Mouse (Mus musculus) retina, adult 2 months (tissue): ENCODE measurements around the gene Mtx3.
"Not testable (repeated sequence)": the region's sequence is repeated elsewhere in the genome, so short reads cannot be mapped to it uniquely, and the experiment has no call there.

Experiments
- DNase-seq: peaks from one replicate; pipeline ENCODE4 v3.0.0-alpha.2; 2012; ENCODE audit warnings: low read depth, low spot score

Gene Mtx3

DNA sequence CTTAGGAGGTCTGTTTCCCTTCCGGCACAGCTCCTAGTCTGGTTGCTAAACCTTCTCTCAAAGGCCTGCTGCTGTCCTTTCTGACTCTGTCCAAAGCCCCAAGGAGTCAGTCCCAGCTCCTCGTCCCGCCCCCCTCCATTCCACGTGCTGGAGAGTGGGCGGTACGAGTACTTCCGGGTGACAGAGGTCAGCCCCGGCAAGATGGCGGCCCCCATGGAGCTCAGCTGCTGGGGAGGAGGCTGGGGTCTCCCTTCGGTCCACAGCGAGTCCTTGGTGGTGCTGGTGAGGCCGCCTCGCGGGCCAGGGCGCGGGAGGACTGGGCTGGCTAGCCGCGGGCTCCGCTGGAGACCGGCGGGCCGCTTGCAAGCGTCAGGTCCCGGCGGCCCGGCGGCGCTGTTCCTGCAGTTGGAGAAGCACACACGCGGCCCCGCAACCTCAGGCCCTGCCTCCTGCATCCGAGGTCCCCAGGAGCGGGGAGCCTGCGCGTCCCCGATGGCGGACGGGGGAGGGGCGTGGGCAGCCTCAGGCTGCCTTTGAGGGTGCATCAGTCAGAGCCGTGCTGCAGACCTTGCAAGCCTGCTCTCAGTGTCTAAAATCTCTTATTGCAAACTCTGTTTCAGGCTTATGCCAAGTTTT is at the start of gene Mtx3:
TSS of gene Mtx3 (plus strand) at position 175 of the 636 bp plus-strand sequence.
- peak; percentile 71 for DNase-seq

DNA sequence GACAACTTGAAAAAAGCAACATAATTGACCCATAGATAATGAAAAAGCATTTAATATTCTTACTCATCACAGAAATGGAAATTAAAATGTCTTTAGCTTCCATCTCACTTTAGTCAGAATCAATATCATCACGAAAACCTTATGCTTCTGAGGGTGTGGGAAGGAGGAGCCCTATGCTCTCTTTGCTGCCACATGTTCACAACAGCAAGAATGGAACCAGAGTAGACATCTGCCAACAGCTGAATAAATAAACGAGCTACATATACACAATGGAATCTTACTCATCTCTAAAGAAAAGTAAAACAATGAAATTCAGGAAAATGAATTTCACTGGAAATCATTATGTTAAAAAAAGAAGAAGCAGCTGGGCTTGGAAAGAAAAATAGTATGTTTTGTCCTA is 45.7 kb upstream of the Mtx3 start:
- DNase-seq: no peak

GRCm38 (mm10) chr13:92799306-92799925 is 45.1 kb upstream of the Mtx3 start:
- no peak for DNase-seq

- DNase-seq: no peak
Observed at GRCm38 (mm10) chr13:92806785-92807184, 37.8 kb upstream of the Mtx3 start.

DNA sequence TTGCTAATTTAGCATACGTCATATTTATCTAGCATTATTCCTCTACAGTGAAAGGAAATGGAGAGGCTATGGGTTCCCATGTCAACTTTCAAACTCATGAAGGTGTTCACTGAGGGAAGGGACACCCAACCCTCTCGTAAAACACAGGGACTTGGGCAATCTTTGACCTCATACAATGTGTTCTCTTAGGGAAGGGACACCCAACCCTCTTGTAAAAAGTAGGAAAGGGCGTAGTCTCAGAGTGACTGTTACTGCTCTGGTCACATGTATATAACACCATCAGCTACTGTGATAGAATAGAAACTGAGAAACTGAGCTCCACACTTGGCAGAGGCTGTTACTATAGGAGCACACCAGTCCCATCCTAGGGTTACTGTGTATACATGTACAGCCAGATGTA is 36.7 kb upstream of the Mtx3 start:
- DNase-seq: no peak

GRCm38 (mm10) chr13:92810592-92810991 is 34.0 kb upstream of the Mtx3 start:
- DNase-seq: not testable (repeated sequence)

DNA sequence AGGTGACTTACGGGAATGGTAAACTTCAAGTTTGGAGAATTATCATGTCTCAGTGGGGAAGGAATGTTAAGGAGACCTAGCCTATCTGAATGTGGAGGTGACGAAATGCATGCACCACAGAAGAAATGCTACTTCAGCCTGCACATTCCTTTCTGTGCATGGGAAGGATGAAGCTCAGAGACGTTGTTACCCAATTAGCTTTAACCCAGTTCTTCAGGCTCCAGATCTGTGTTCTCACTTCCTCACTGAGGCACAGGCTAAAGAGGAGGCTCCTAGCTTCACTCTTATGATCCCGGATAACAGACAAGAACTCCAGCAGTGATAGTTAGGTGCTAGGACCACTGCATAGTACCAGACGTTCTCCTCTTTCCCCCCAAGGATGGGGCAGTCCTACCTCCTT is 28.2 kb upstream of the Mtx3 start:
- no peak for DNase-seq

- DNase-seq: no peak
Observed at GRCm38 (mm10) chr13:92817357-92817756, 27.2 kb upstream of the Mtx3 start.

DNA sequence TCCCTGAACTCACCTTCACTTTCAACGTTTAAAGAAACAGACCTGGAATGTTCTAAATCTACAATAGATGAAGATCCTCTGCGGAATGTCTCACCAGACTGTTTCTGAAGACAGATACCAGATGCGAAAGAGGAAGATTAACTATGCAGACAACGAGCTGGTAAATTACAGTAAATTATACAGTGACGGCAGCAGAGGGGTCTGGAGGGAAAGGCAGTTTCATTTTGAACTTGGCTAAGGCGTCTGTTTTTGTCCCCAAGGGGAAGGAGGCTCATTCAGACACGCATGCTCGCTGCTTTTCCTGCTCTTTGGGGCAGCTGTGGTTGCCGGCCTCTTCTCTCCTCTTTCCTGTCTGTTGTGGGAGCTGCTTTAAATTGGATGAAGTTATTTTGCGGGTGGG is 15.7 kb upstream of the Mtx3 start:
- no peak for DNase-seq

DNA sequence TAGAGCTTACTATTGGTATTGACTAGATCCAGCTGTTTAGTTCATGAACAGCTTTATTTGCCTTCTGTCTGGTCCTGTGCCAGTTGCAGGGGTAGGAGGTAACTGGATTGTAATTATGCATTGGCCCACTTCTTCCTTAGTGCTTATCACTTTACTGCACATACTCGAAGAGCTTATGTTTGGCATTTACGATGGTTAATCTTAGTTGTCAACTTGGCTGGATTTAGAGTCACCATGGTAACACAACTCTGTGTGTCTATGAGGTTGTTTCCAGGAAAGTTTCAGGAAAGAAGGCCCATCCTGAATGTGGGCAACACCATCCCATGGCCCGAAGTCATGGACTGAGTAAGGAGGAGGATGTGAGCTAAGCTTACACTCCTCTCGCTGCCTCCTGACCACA is 11.4 kb upstream of the Mtx3 start:
- no peak for DNase-seq

DNA sequence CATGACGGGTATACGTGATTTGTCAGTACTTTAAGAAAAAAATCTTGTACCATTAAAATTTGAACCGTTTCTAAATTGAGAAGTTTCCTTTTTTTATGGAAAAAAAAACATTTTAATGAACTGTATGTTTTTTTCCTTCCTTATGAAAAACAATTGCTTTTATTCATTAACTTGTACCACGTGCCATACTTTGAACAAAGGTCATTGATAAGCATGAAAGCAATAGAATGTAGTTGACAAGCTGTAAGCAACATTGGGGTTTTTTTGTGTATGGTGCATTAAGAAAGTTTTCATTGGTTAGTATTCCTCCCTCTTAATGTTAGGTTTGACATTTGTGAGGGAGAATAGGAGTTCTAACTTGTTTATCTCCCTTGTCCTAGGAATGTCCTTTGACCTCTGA is 1.9 kb downstream of the Mtx3 start:
- no peak for DNase-seq

DNA sequence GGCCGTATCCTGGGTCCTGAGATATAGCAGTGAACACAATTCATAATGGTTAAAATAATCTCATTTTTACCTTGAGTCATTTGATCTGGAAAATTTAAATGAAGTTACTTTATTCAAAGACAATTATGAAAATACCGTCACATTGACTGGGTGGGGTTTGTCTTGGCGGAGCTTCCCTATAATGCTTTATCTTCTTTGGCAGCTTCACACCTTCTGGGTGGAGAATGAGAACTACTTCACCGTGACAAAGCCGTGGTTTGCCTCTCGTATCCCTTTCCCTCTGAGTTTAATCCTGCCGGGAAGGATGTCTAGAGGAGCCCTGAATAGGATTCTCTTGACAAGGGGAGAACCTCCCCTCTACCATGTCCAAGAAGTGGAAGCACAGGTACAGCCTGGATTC is 2.8 kb downstream of the Mtx3 start:
- DNase-seq: no peak

- no peak for DNase-seq
Observed at GRCm38 (mm10) chr13:92848002-92848401, 3.4 kb downstream of the Mtx3 start.

- no peak for DNase-seq
Observed at GRCm38 (mm10) chr13:92855901-92856300, 11.3 kb downstream of the Mtx3 start.

- no peak for DNase-seq
Observed at GRCm38 (mm10) chr13:92858808-92859207, 14.2 kb downstream of the Mtx3 start.

GRCm38 (mm10) chr13:92859959-92860358 is 15.4 kb downstream of the Mtx3 start:
- no peak for DNase-seq

- no peak for DNase-seq
Observed at GRCm38 (mm10) chr13:92865358-92865757, 20.8 kb downstream of the Mtx3 start.

GRCm38 (mm10) chr13:92866680-92867079 is 22.1 kb downstream of the Mtx3 start:
- DNase-seq: no peak

DNA sequence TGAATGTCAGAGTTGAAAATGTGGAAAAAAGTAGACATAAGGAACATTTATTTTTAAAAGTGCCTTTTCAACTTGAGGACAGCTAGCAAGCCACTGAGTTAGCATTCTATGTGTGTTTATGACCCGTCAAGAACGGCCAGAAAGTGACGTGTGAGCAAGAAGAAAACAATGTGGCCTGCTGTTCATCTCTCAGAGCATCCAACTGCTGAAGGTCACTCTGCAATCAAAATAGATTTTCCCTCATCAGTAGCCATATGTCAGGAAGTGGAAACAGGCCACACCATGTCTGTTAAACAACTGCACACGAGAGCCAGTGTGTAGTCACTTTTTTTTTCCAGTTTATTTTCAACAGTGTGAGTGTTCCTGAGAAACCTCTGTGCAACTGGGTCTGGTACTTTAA is 35.0 kb downstream of the Mtx3 start:
- DNase-seq: no peak

GRCm38 (mm10) chr13:92879933-92880332 is 35.4 kb downstream of the Mtx3 start:
- DNase-seq: no peak

- no peak for DNase-seq
Observed at GRCm38 (mm10) chr13:92880589-92880988, 36.0 kb downstream of the Mtx3 start.

DNA sequence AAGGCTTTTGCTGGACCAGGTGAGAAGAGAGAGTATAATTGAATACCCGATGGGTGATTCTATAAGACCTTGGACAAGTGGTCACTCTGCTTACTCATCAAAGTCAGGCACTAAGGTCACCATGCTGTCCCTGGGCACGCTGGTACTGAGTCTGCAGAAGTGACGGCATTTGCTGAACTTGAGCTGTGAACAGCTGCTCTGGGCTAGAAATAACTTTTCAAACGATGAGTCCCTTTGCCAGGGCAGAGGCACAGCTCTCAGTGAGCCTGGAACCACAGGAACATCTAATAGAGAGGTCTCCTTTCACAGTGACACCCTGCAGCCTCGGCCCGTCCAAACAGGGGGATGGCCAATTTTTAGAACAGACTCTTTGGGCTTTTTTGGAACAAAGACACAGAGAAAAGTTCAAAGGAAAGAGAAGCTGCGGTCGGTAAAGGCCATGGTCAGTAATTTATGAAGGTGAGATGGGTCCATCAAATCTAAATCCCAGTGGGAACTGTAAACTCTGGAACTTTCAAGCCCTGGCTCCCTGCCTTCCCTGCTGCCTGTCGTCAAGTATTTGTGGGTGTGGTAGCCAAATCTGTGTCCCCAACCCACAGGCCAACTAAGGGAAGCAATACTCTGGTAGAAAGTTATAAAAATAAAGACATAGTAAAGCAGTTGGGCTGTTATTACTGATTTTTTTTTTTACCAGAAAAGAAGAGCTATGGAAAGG is 37.9 kb downstream of the Mtx3 start:
- no peak for DNase-seq
